Mouse (Mus musculus): ENCODE results near the gene Rab11fip2. TPM values are rescaled to one million over a fixed set of nuclear protein-coding genes. Genes with fewer than 3 reads are reported as not detected.

The Rab11fip2 gene
- polyA plus RNA-seq, 1 experiment from 2014 or later: 2.9 TPM

GRCm38 (mm10) chr19:59928672-59929071, 14.8 kb downstream of the Rab11fip2 start:
- Histone ChIP-seq H3K4me3 (ENCODE audit: control insufficient read depth in 1 of 2, insufficient read depth in 1 of 2, low read depth in 1 of 2, low read length in 2 of 2) (no peak overlapping the region), H3K27ac (replicated peaks in 1 of 2; ENCODE audit: control insufficient read depth in 1 of 2, insufficient read depth in 1 of 2, low read depth in 2 of 2, low read length in 2 of 2) (no peak overlapping the region), H3K27me3 (ENCODE audit: control insufficient read depth, insufficient read depth, low read length) (no peaks in the 10 kb centered on the region), H3K9ac (ENCODE audit: low read length) (no peak overlapping the region), H3K9me3 (ENCODE audit: control insufficient read depth, low read length) (no peaks in the 10 kb centered on the region), H3K36me3 (ENCODE audit: control insufficient read depth, insufficient read depth, low read length) (no peaks in the 10 kb centered on the region), H3K4me1 (ENCODE audit: control insufficient read depth in 2 of 2, insufficient read depth in 2 of 2, low read length in 2 of 2) (no peaks in the 10 kb centered on the region), H3K4me2 (ENCODE audit: low read length) (no peak overlapping the region)
- WGBS: 79% methylated on average over 4 of the region's 4 CpGs
- no peak for ATAC-seq (ENCODE audit: insufficient number of reproducible peaks, insufficient read depth, low FRiP score, low read depth)

- Histone ChIP-seq H3K4me1 (ENCODE audit: control insufficient read depth in 2 of 2, insufficient read depth in 2 of 2, low read length in 2 of 2) (peaks cover 0 to 4% of the 10 kb centered on the region in 2 experiments; a peak in 1 of 4 replicates), H3K9ac (ENCODE audit: low read length) (no peak overlapping the region), H3K27me3 (ENCODE audit: control insufficient read depth, insufficient read depth, low read length) (no peaks in the 10 kb centered on the region), H3K4me2 (ENCODE audit: low read length) (no peak overlapping the region), H3K4me3 (ENCODE audit: control insufficient read depth in 1 of 2, insufficient read depth in 1 of 2, low read depth in 1 of 2, low read length in 2 of 2) (no peak overlapping the region), H3K9me3 (ENCODE audit: control insufficient read depth, low read length) (no peaks in the 10 kb centered on the region), H3K27ac (replicated peaks in 1 of 2; ENCODE audit: control insufficient read depth in 1 of 2, insufficient read depth in 1 of 2, low read depth in 2 of 2, low read length in 2 of 2) (no peak overlapping the region), H3K36me3 (ENCODE audit: control insufficient read depth, insufficient read depth, low read length) (no peaks in the 10 kb centered on the region)
- no peak for ATAC-seq (ENCODE audit: insufficient number of reproducible peaks, insufficient read depth, low FRiP score, low read depth)
- 83% methylated on average over 1 of the region's 1 CpGs for WGBS
Measured at GRCm38 (mm10) chr19:59926125-59926524, 17.3 kb downstream of the Rab11fip2 start.

- 63% methylated on average over 3 of the region's 3 CpGs for WGBS
- H3K9ac ChIP-seq (ENCODE audit: low read length): no peak overlapping the region
- H3K36me3 ChIP-seq (ENCODE audit: control insufficient read depth, insufficient read depth, low read length): no peaks in the 10 kb centered on the region
- H3K4me2 ChIP-seq (ENCODE audit: low read length): no peak overlapping the region
- H3K27me3 ChIP-seq (ENCODE audit: control insufficient read depth, insufficient read depth, low read length): no peaks in the 10 kb centered on the region
- ATAC-seq (ENCODE audit: insufficient number of reproducible peaks, insufficient read depth, low FRiP score, low read depth): no peak
- peaks cover 0 to 4% of the 10 kb centered on the region in 2 experiments; a peak in 1 of 4 replicates for H3K4me1 ChIP-seq (ENCODE audit: control insufficient read depth in 2 of 2, insufficient read depth in 2 of 2, low read length in 2 of 2)
- no peaks in the 10 kb centered on the region for H3K9me3 ChIP-seq (ENCODE audit: control insufficient read depth, low read length)
- H3K27ac ChIP-seq (replicated peaks in 1 of 2; ENCODE audit: control insufficient read depth in 1 of 2, insufficient read depth in 1 of 2, low read depth in 2 of 2, low read length in 2 of 2): no peak overlapping the region
- H3K4me3 ChIP-seq (ENCODE audit: control insufficient read depth in 1 of 2, insufficient read depth in 1 of 2, low read depth in 1 of 2, low read length in 2 of 2): no peak overlapping the region
Measured at GRCm38 (mm10) chr19:59920846-59921245, 22.6 kb downstream of the Rab11fip2 start.

- ATAC-seq (ENCODE audit: insufficient number of reproducible peaks, insufficient read depth, low FRiP score, low read depth): no peak
- no peaks in the 10 kb centered on the region for H3K27me3 ChIP-seq (ENCODE audit: control insufficient read depth, insufficient read depth, low read length)
- peaks cover 0 to 4% of the 10 kb centered on the region in 2 experiments; a peak in 1 of 4 replicates for H3K4me1 ChIP-seq (ENCODE audit: control insufficient read depth in 2 of 2, insufficient read depth in 2 of 2, low read length in 2 of 2)
- H3K27ac ChIP-seq (replicated peaks in 1 of 2; ENCODE audit: control insufficient read depth in 1 of 2, insufficient read depth in 1 of 2, low read depth in 2 of 2, low read length in 2 of 2): no peak overlapping the region
- H3K36me3 ChIP-seq (ENCODE audit: control insufficient read depth, insufficient read depth, low read length): no peaks in the 10 kb centered on the region
- H3K4me3 ChIP-seq (ENCODE audit: control insufficient read depth in 1 of 2, insufficient read depth in 1 of 2, low read depth in 1 of 2, low read length in 2 of 2): no peak overlapping the region
- H3K9ac ChIP-seq (ENCODE audit: low read length): no peak overlapping the region
- H3K4me2 ChIP-seq (ENCODE audit: low read length): no peak overlapping the region
- H3K9me3 ChIP-seq (ENCODE audit: control insufficient read depth, low read length): no peaks in the 10 kb centered on the region
- 76% methylated on average over 2 of the region's 2 CpGs for WGBS
Measured at GRCm38 (mm10) chr19:59917901-59918613, 25.4 kb downstream of the Rab11fip2 start.

GRCm38 (mm10) chr19:59911554-59911953, 31.9 kb downstream of the Rab11fip2 start:
- Histone ChIP-seq H3K9me3 (ENCODE audit: control insufficient read depth, low read length) (no peaks in the 10 kb centered on the region), H3K9ac (ENCODE audit: low read length) (no peak overlapping the region), H3K27ac (replicated peaks in 1 of 2; ENCODE audit: control insufficient read depth in 1 of 2, insufficient read depth in 1 of 2, low read depth in 2 of 2, low read length in 2 of 2) (no peak overlapping the region), H3K27me3 (ENCODE audit: control insufficient read depth, insufficient read depth, low read length) (no peaks in the 10 kb centered on the region), H3K36me3 (ENCODE audit: control insufficient read depth, insufficient read depth, low read length) (peaks cover 6% of the 10 kb centered on the region), H3K4me2 (ENCODE audit: low read length) (no peak overlapping the region), H3K4me3 (ENCODE audit: control insufficient read depth in 1 of 2, insufficient read depth in 1 of 2, low read depth in 1 of 2, low read length in 2 of 2) (no peak overlapping the region), H3K4me1 (ENCODE audit: control insufficient read depth in 2 of 2, insufficient read depth in 2 of 2, low read length in 2 of 2) (no peaks in the 10 kb centered on the region)
- 76% methylated on average over 4 of the region's 4 CpGs for WGBS
- no peak for ATAC-seq (ENCODE audit: insufficient number of reproducible peaks, insufficient read depth, low FRiP score, low read depth)

GRCm38 (mm10) chr19:59905296-59906081, 38.0 kb downstream of the Rab11fip2 start:
- H3K9me3 ChIP-seq (ENCODE audit: control insufficient read depth, low read length): no peaks in the 10 kb centered on the region
- H3K4me1 ChIP-seq (ENCODE audit: control insufficient read depth in 2 of 2, insufficient read depth in 2 of 2, low read length in 2 of 2): no peaks in the 10 kb centered on the region
- no peak overlapping the region for H3K4me2 ChIP-seq (ENCODE audit: low read length)
- no peak for ATAC-seq (ENCODE audit: insufficient number of reproducible peaks, insufficient read depth, low FRiP score, low read depth)
- no peak overlapping the region for H3K9ac ChIP-seq (ENCODE audit: low read length)
- H3K36me3 ChIP-seq (ENCODE audit: control insufficient read depth, insufficient read depth, low read length): peaks cover 23% of the 10 kb centered on the region
- no peak overlapping the region for H3K27ac ChIP-seq (replicated peaks in 1 of 2; ENCODE audit: control insufficient read depth in 1 of 2, insufficient read depth in 1 of 2, low read depth in 2 of 2, low read length in 2 of 2)
- no peak overlapping the region for H3K4me3 ChIP-seq (ENCODE audit: control insufficient read depth in 1 of 2, insufficient read depth in 1 of 2, low read depth in 1 of 2, low read length in 2 of 2)
- H3K27me3 ChIP-seq (ENCODE audit: control insufficient read depth, insufficient read depth, low read length): no peaks in the 10 kb centered on the region
- WGBS: 56% methylated on average over 1 of the region's 1 CpGs

GRCm38 (mm10) chr19:59899965-59900364, 43.5 kb downstream of the Rab11fip2 start:
- 85% methylated on average over 4 of the region's 4 CpGs for WGBS
- H3K4me1 ChIP-seq (ENCODE audit: control insufficient read depth in 2 of 2, insufficient read depth in 2 of 2, low read length in 2 of 2): no peaks in the 10 kb centered on the region
- H3K4me2 ChIP-seq (ENCODE audit: low read length): no peak overlapping the region
- H3K9me3 ChIP-seq (ENCODE audit: control insufficient read depth, low read length): no peaks in the 10 kb centered on the region
- H3K9ac ChIP-seq (ENCODE audit: low read length): no peak overlapping the region
- 0 out of 2 replicates have a peak, but pooled peaks cover 7% of the 10 kb centered on the region for H3K36me3 ChIP-seq (ENCODE audit: control insufficient read depth, insufficient read depth, low read length)
- no peak overlapping the region for H3K4me3 ChIP-seq (ENCODE audit: control insufficient read depth in 1 of 2, insufficient read depth in 1 of 2, low read depth in 1 of 2, low read length in 2 of 2)
- H3K27ac ChIP-seq (replicated peaks in 1 of 2; ENCODE audit: control insufficient read depth in 1 of 2, insufficient read depth in 1 of 2, low read depth in 2 of 2, low read length in 2 of 2): no peak overlapping the region
- no peak for ATAC-seq (ENCODE audit: insufficient number of reproducible peaks, insufficient read depth, low FRiP score, low read depth)
- H3K27me3 ChIP-seq (ENCODE audit: control insufficient read depth, insufficient read depth, low read length): no peaks in the 10 kb centered on the region

Measured in heart, embryonic 14.5 days (tissue).